Mouse (Mus musculus) CH12.LX (cell line): ENCODE data around the gene Fbxl17. TPM values are rescaled to one million over a fixed set of nuclear protein-coding genes. Genes with fewer than 3 reads are reported as not detected.

ENCODE experiments used
- DNase-seq: peaks from one replicate; pipeline ENCODE4 v3.0.0-alpha.2; 2013; ENCODE audit errors: extremely low read depth
- H3K27ac ChIP-seq: 2 replicates; pipeline ENCODE4 v1.5.1; 2012; ENCODE audit warnings: low read depth, mild to moderate bottlenecking, control low read depth, moderate library complexity; ENCODE audit not compliant: insufficient read depth
- H3K27me3 ChIP-seq: replicated peaks from 2 replicates; pipeline ENCODE3; 2012; ENCODE audit warnings: inconsistent platforms
- H3K36me3 ChIP-seq, 2 experiments: replicated peaks in 1 of 2; 2 replicates each; pipeline versions ENCODE3 to v1.6.1; 2012; ENCODE audit warnings: inconsistent platforms in 1 of 2, low read length in 1 of 2, mild to moderate bottlenecking in 1 of 2, mixed read lengths in 1 of 2, moderate library complexity in 1 of 2; ENCODE audit not compliant: control insufficient read depth in 1 of 2, insufficient read depth in 1 of 2
- H3K4me1 ChIP-seq, 2 experiments: 2 replicates each; pipeline ENCODE4 v1.6.1; 2012; ENCODE audit warnings: inconsistent platforms in 1 of 2, moderate library complexity in 1 of 2; ENCODE audit not compliant: insufficient read depth in 2 of 2, control insufficient read depth in 1 of 2
- H3K4me2 ChIP-seq: 2 replicates; pipeline ENCODE4 v1.6.1; 2012; ENCODE audit warnings: low read depth, mild to moderate bottlenecking, control low read depth; ENCODE audit not compliant: poor library complexity, insufficient read depth, severe bottlenecking
- H3K4me3 ChIP-seq, 3 experiments: fragments of 150-350 bp in 1 of 3; sonication (generic) in 1 of 3; replicated peaks in 1 of 3; 2 replicates each; pipeline versions ENCODE3 to v1.5.1; 2011 to 2012; ENCODE audit warnings: low read depth in 2 of 3, low read length in 2 of 3, mild to moderate bottlenecking in 2 of 3, moderate library complexity in 2 of 3, control low read depth in 1 of 3, improper control_type of control experiment in 1 of 3, inconsistent platforms in 1 of 3, mixed read lengths in 1 of 3; ENCODE audit not compliant: poor library complexity in 1 of 3
- H3K79me2 ChIP-seq: replicated peaks from 2 replicates; pipeline ENCODE4 v1.6.1; 2012; ENCODE audit warnings: mild to moderate bottlenecking, moderate library complexity; ENCODE audit not compliant: control insufficient read depth, poor library complexity, insufficient read depth, severe bottlenecking; ENCODE audit errors: extremely low read depth
- H3K9ac ChIP-seq: 2 replicates; pipeline ENCODE4 v1.6.1; 2012; ENCODE audit warnings: low read depth, mild to moderate bottlenecking, control low read depth, moderate library complexity; ENCODE audit not compliant: insufficient read depth
- H3K9me3 ChIP-seq: replicated peaks from 2 replicates; pipeline ENCODE3; 2012; ENCODE audit warnings: low read length, inconsistent platforms, mixed read lengths
- CHD2 ChIP-seq: IDR thresholded peaks from 2 replicates; pipeline ENCODE4 v1.6.1; 2011; ENCODE audit warnings: low read length, improper control_type of control experiment
- CTCF ChIP-seq, 2 experiments: IDR thresholded peaks in 1 of 2; conservative IDR thresholded peaks in 1 of 2; 2 replicates each; pipeline ENCODE4 v1.5.1; 2011 to 2012; ENCODE audit warnings: low read depth in 2 of 2, low read length in 2 of 2, improper control_type of control experiment in 1 of 2, inconsistent platforms in 1 of 2, mild to moderate bottlenecking in 1 of 2, moderate library complexity in 1 of 2
- E2F4 ChIP-seq: IDR thresholded peaks from 2 replicates; pipeline ENCODE4 v1.6.1; 2011; ENCODE audit warnings: low read depth, low read length, improper control_type of control experiment; ENCODE audit not compliant: insufficient replicate concordance
- EP300 ChIP-seq: IDR thresholded peaks from 2 replicates; pipeline ENCODE4 v1.6.1; 2011; ENCODE audit warnings: low read length, improper control_type of control experiment
- ETS1 ChIP-seq: conservative IDR thresholded peaks from 2 replicates; pipeline ENCODE4 v1.6.1; 2012; ENCODE audit warnings: low read depth, mild to moderate bottlenecking, inconsistent platforms, low read length, improper control_type of control experiment, moderate library complexity
- GABPA ChIP-seq: IDR thresholded peaks from 2 replicates; pipeline ENCODE4 v1.6.1; 2012; ENCODE audit warnings: low read depth, low read length, improper control_type of control experiment, inconsistent platforms; ENCODE audit not compliant: insufficient replicate concordance
- HCFC1 ChIP-seq: IDR thresholded peaks from 2 replicates; pipeline ENCODE4 v1.6.1; 2012; ENCODE audit warnings: low read depth, mild to moderate bottlenecking, inconsistent platforms, low read length, improper control_type of control experiment
- JUN ChIP-seq: IDR thresholded peaks from 2 replicates; pipeline ENCODE4 v1.6.1; 2011; ENCODE audit warnings: low read depth, mild to moderate bottlenecking, low read length, improper control_type of control experiment, moderate library complexity; ENCODE audit not compliant: insufficient read depth
- JUND ChIP-seq: conservative IDR thresholded peaks from 2 replicates; pipeline ENCODE4 v1.6.1; 2011; ENCODE audit warnings: low read depth, low read length, improper control_type of control experiment
- KAT2A ChIP-seq: IDR thresholded peaks from 2 replicates; pipeline ENCODE4 v1.6.1; 2012; ENCODE audit warnings: low read length, improper control_type of control experiment, inconsistent platforms; ENCODE audit not compliant: insufficient replicate concordance
- MAFK ChIP-seq: IDR thresholded peaks from 2 replicates; pipeline ENCODE4 v1.6.1; 2011; ENCODE audit warnings: low read length, improper control_type of control experiment; ENCODE audit not compliant: insufficient replicate concordance
- MAX ChIP-seq: IDR thresholded peaks from 2 replicates; pipeline ENCODE4 v1.6.1; 2011; ENCODE audit warnings: low read length, improper control_type of control experiment
- NELFE ChIP-seq: IDR thresholded peaks from 2 replicates; pipeline ENCODE4 v1.6.1; 2011; ENCODE audit warnings: low read depth, low read length, improper control_type of control experiment
- NRF1 ChIP-seq: IDR thresholded peaks from 2 replicates; pipeline ENCODE4 v1.6.1; 2014; ENCODE audit warnings: low read depth, mild to moderate bottlenecking, inconsistent platforms, low read length, improper control_type of control experiment, moderate library complexity
- PAX5 ChIP-seq: IDR thresholded peaks from 2 replicates; pipeline ENCODE4 v1.6.1; 2012; ENCODE audit warnings: low read length, inconsistent platforms, mixed read lengths
- RAD21 ChIP-seq: IDR thresholded peaks from 2 replicates; pipeline ENCODE4 v1.6.1; 2011; ENCODE audit warnings: low read depth, mild to moderate bottlenecking, low read length, improper control_type of control experiment, moderate library complexity
- RCOR1 ChIP-seq: conservative IDR thresholded peaks from 2 replicates; pipeline ENCODE4 v1.6.1; 2012; ENCODE audit warnings: low read depth, mild to moderate bottlenecking, inconsistent platforms, low read length, improper control_type of control experiment
- SIN3A ChIP-seq: IDR thresholded peaks from 2 replicates; pipeline ENCODE4 v1.6.1; 2012; ENCODE audit warnings: low read length, improper control_type of control experiment, inconsistent platforms
- TBP ChIP-seq: conservative IDR thresholded peaks from 2 replicates; pipeline ENCODE4 v1.6.1; 2011; ENCODE audit warnings: low read depth, low read length, improper control_type of control experiment
- TCF12 ChIP-seq: IDR thresholded peaks from 2 replicates; pipeline ENCODE4 v1.6.1; 2014; ENCODE audit warnings: low read depth, mild to moderate bottlenecking, inconsistent platforms, low read length, improper control_type of control experiment
- UBTF ChIP-seq: IDR thresholded peaks from 2 replicates; pipeline ENCODE4 v1.6.1; 2012; ENCODE audit warnings: low read depth, mild to moderate bottlenecking, inconsistent platforms, low read length, improper control_type of control experiment, moderate library complexity
- USF1 ChIP-seq: IDR thresholded peaks from 2 replicates; pipeline ENCODE4 v1.6.1; 2014; ENCODE audit warnings: low read depth, mild to moderate bottlenecking, inconsistent platforms, low read length, improper control_type of control experiment
- ZKSCAN1 ChIP-seq: IDR thresholded peaks from 2 replicates; pipeline ENCODE4 v1.6.1; 2012; ENCODE audit warnings: low read depth, inconsistent platforms, low read length, improper control_type of control experiment, borderline replicate concordance
- ZMIZ1 ChIP-seq: IDR thresholded peaks from 2 replicates; pipeline ENCODE4 v1.6.1; 2012; ENCODE audit warnings: low read depth, mild to moderate bottlenecking, inconsistent platforms, low read length, improper control_type of control experiment
- dilution Hi-C: fragments of 300-500 bp; cut with MboI; formaldehyde crosslinking; loops from 2 replicates; pipeline ENCODE4 v1.14.3; 2020; ENCODE audit warnings: low sequenced_read_pairs; ENCODE audit not compliant: extremely low pct_unique_long_range_greater_than_20kb, extremely low pct_ligation_motif_present
- in situ Hi-C: fragments of 300-500 bp; cut with MboI; formaldehyde crosslinking; loops from 3 replicates; pipeline ENCODE4 v1.14.3; 2019; ENCODE audit warnings: low sequenced_read_pairs, low pct_ligation_motif_present, low pct_unique_long_range_greater_than_20kb, mixed read lengths
- polyA plus RNA-seq: library from polyadenylated mRNA; unstranded; fragments of >175 nt; gene quantifications from 2 replicates; pipeline ENCODE4 v1.2.1, GENCODE M21; 2012; ENCODE audit warnings: low read depth; ENCODE audit not compliant: insufficient read length
- total RNA-seq, 2 experiments: library from RNA; depleted of rRNA; stranded (reverse); fragments of 300-350 nt in 1 of 2; fragments of >200 nt in 1 of 2; gene quantifications; 2 replicates each; pipeline ENCODE4 v1.2.3; 2012 to 2014

Gene Fbxl17
- total and polyA plus RNA-seq, 3 experiments, result 4.0 to 6.9 (median 4.3) TPM

- in situ Hi-C loops, result no loop called here
- H3K4me1 ChIP-seq, result peaks cover 0 to 24% of the 10 kb centered on the region in 2 experiments; a peak in 3 of 4 replicates
- dilution Hi-C loops, result no loop called here
- DNase-seq, result no peak
- H3K79me2 ChIP-seq, result no peaks in the 10 kb centered on the region
- H3K4me2 ChIP-seq, result no peak overlapping the region
- no peak overlapping the region for H3K4me3 ChIP-seq
- no peaks in the 10 kb centered on the region for H3K36me3 ChIP-seq
- TF ChIP-seq ZKSCAN1 (peak; percentile 56; the same call in 1 of the 2 replicates), ETS1 (no peak), E2F4 (no peak), MAX (no peak), USF1 (no peak), SIN3A (no peak), NRF1 (no peak), RCOR1 (no peak)
- no peak overlapping the region for H3K27ac ChIP-seq
- H3K27me3 ChIP-seq, result no peaks in the 10 kb centered on the region
- H3K9me3 ChIP-seq, result no peaks in the 10 kb centered on the region
- no peak overlapping the region for H3K9ac ChIP-seq
Measured at GRCm38 (mm10) chr17:63092774-63093173, 407.0 kb downstream of the Fbxl17 start.

DNA sequence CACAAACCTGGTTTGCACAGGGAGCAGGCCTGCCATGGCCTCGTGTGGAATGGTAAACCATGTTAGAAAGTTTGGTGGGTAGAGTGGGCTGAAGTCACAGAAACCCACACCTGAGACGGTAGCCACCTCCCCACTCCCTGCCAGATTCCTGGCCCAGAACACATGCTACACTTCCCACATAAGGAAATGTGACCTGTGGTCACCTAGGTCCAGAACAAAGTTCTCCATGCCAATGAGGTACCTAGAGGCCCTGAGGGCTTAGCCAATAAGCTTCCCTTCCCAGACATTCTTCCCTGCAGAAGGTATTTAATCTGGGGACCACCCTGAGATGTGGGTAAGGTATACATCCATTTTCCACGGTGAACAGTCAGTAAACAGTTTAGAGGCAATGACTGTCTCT is 409.7 kb downstream of the Fbxl17 start:
- in situ Hi-C loops, result no loop called here

More for the DNA sequence above, 409.7 kb downstream of the Fbxl17 start:
- H3K27me3 ChIP-seq, result no peaks in the 10 kb centered on the region
- H3K4me3 ChIP-seq, result no peak overlapping the region
- TF ChIP-seq NELFE (no peak), JUN (no peak), KAT2A (no peak), HCFC1 (no peak), CHD2 (no peak), PAX5 (no peak), E2F4 (no peak), UBTF (no peak), RCOR1 (no peak), GABPA (no peak), TBP (no peak), MAFK (no peak), NRF1 (no peak), TCF12 (no peak), JUND (no peak), CTCF (conservative IDR thresholded peaks at IDR 0.05 in 1 of 2, IDR thresholded peaks at IDR 0.05 in 1 of 2; ENCODE audit: low read depth in 2 of 2, low read length in 2 of 2) (no peak), EP300 (no peak), ZKSCAN1 (no peak), ZMIZ1 (no peak), RAD21 (no peak)
- no peak overlapping the region for H3K4me2 ChIP-seq
- no peaks in the 10 kb centered on the region for H3K9me3 ChIP-seq
- no peak overlapping the region for H3K27ac ChIP-seq
- no peaks in the 10 kb centered on the region for H3K36me3 ChIP-seq
- H3K9ac ChIP-seq, result no peak overlapping the region
- H3K4me1 ChIP-seq, result peaks cover 0 to 28% of the 10 kb centered on the region in 2 experiments; a peak in 3 of 4 replicates
- H3K79me2 ChIP-seq, result no peaks in the 10 kb centered on the region
- DNase-seq, result no peak
- dilution Hi-C loops, result no loop called here
